ENCODE assay signal across 30 mouse cellular contexts in genomic region chr7:50562708-50563107, GRCm38 (mm10). TPM values are rescaled to one million over a fixed set of nuclear protein-coding genes. Genes with fewer than 3 reads are reported as not detected.
DNase-seq lines count a peak whose midpoint lies in the region; ATAC-seq lines count a peak whose summit lies in the region.
"Had no signal": no experiment of that assay in that cellular context is flagged by ENCODE, and none has a peak within 500 bp of the region (broad histone marks: within the 10 kb centered on the region; RNA-seq: fewer than 3 reads in every experiment).

No protein-coding gene starts in this region.

- no peak for ATAC-seq in CD4-positive, CD25-positive, alpha-beta regulatory T cell, adult 4 months
- ATAC-seq: activated CD4-positive, CD25-positive, alpha-beta regulatory T cell, adult 4 months; forebrain, embryonic 14.5 days; forebrain, embryonic 16.5 days; Patski had no signal

- DNase-seq in left cerebral cortex, adult 11 months (ENCODE audit: low spot score): peak; percentile 14
- no peak for DNase-seq in left cerebral cortex, adult 8-10 months (ENCODE audit: low spot score in 2 of 2)
- peak; percentile 20 for DNase-seq in right cerebral cortex, adult 18-20 months
- DNase-seq in right cerebral cortex, postnatal 36 days (ENCODE audit: low spot score in 2 of 2): no peak
- DNase-seq: adrenal gland, adult 8-10 months; adrenal gland, postnatal 14 days; adrenal gland, postnatal 36 days; cerebellum, adult 11 months; cerebellum, adult 18-20 months; cerebellum, adult 8-10 months; cerebellum, adult 9-11 months; cerebellum, postnatal 14 days; cerebellum, postnatal 36 days; embryo, embryonic 11 days had no signal

RNA-seq across cellular contexts. Expression of gene 4933405O20Rik, which starts 36.3 kb away (rescaled TPM):
- 1 to 10 TPM in 1 of 4 experiments, under 1 TPM in 3; 0.58 to 1.0 (median 0.79) TPM for total RNA-seq in left cerebral cortex, adult 8-10 months (2022)
- not detected for polyA plus RNA-seq in CD4-positive, CD25-positive, alpha-beta regulatory T cell, adult 4 months (2017; shearing (Covaris generic))
- total RNA-seq: adrenal gland, adult 18-20 months; adrenal gland, adult 8-10 months; adrenal gland, postnatal 14 days; adrenal gland, postnatal 36 days; CH12.LX; common myeloid progenitor, adult 5-6 weeks had no signal
- polyA plus RNA-seq: activated CD4-positive, CD25-positive, alpha-beta regulatory T cell, adult 4 months; C2C12; embryonic facial prominence, embryonic 11.5 days; embryonic facial prominence, embryonic 13.5 days; embryonic facial prominence, embryonic 15.5 days; erythroblast, embryonic 14.5 days; forebrain, embryonic 10.5 days; forebrain, embryonic 12.5 days; forebrain, embryonic 14.5 days; forebrain, embryonic 16.5 days; G1E; Patski had no signal

Comparison
In these comparisons a context has a peak if more than half of its experiments do, and no peak if none do; other contexts are left out.
1. DNase-seq: peak in left cerebral cortex, adult 11 months (single experiment) and right cerebral cortex, adult 18-20 months (single experiment); none in left cerebral cortex, adult 8-10 months (0 of 2) and right cerebral cortex, postnatal 36 days (0 of 2).